ENCODE assay signal across 15 mouse cellular contexts in the genomic region with DNA sequence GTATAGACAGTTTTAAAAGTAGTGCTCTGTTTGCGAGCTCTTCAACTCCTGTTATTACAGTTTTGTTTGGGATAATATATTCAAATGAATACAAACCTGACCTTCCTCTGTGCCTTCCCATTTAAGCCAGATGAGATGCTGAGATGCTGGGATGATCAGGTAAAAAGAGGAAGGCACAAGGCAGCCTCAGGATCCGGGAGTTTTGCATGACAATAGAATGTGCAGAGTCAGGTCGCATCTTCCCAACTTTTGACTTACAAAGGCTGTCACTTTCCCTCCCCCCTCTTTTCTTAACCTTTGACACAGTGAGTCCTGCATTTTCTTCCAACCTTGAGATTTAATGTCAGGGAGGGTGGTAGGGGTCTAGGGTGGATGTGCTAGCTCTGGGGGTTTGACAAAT.
"Had no signal": no experiment of that assay in that cellular context is flagged by ENCODE, and none has a peak within 500 bp of the region (broad histone marks: within the 10 kb centered on the region; RNA-seq: fewer than 3 reads in every experiment).

No protein-coding gene starts in this region.

- H3K27me3 ChIP-seq: lung, embryonic 15.5 days; megakaryocyte, embryonic 14.5 days; midbrain, embryonic 12.5 days; neural tube, embryonic 12.5 days had no signal

- H3K9ac ChIP-seq: liver, postnatal 0 days; lung, embryonic 15.5 days; midbrain, embryonic 12.5 days; neural tube, embryonic 12.5 days had no signal

- H3K4me3 ChIP-seq: lung, embryonic 15.5 days; megakaryocyte, embryonic 14.5 days; midbrain, embryonic 12.5 days; neural tube, embryonic 12.5 days had no signal

- H3K9me3 ChIP-seq: lung, embryonic 15.5 days; neural tube, embryonic 12.5 days had no signal

- H3K27ac ChIP-seq: lung, embryonic 15.5 days; macrophage; midbrain, embryonic 12.5 days; neural tube, embryonic 12.5 days had no signal

- DNase-seq: liver, postnatal 0 days; lung, adult 2 months; lung, postnatal 14 days; midbrain, embryonic 14.5 days; right cerebral cortex, postnatal 25 days; right cerebral cortex, postnatal 4 days; spleen, adult 18-20 months; thymus, adult 18-20 months; thymus, postnatal 14 days; thymus, postnatal 36 days had no signal
